Mouse (Mus musculus): ENCODE results near the gene Wdsub1. TPM values are rescaled to one million over a fixed set of nuclear protein-coding genes. Genes with fewer than 3 reads are reported as not detected.
"Not testable (repeated sequence)": the region's sequence is repeated elsewhere in the genome, so short reads cannot be mapped to it uniquely, and the experiment has no call there.

Wdsub1 gene
- total RNA-seq (2021) (10 to 100 TPM; 12.6 to 23.5 TPM), polyA plus RNA-seq (2012; rRNA removed) (76.3 and 87.6 TPM in 2 replicates)
- long read RNA-seq, partial matches to known transcripts, result 1 of 22 reads
- long read RNA-seq, other reads (novel, unspliced or antisense), result 21 of 22 reads

- peak; percentile 96 for DNase-seq
These were observed at the start of gene Wdsub1 for GRCm38 (mm10) chr2:59881831-59882741. Gene Wdsub1 (minus strand): TSS chr2:59882591.

- no peak for DNase-seq
These were observed 31.2 kb upstream of the Wdsub1 start for GRCm38 (mm10) chr2:59913610-59914009.

- DNase-seq, result no peak
These were observed 25.7 kb upstream of the Wdsub1 start for GRCm38 (mm10) chr2:59908048-59908447.

- no peak for DNase-seq
These were observed 21.6 kb upstream of the Wdsub1 start for GRCm38 (mm10) chr2:59904007-59904406.

GRCm38 (mm10) chr2:59898666-59899065 is 16.3 kb upstream of the Wdsub1 start:
- DNase-seq, result no peak

GRCm38 (mm10) chr2:59898105-59898504 is 15.7 kb upstream of the Wdsub1 start:
- DNase-seq, result no peak

- DNase-seq, result no peak
These were observed 14.4 kb upstream of the Wdsub1 start for GRCm38 (mm10) chr2:59896837-59897236.

- peak; percentile 65 for DNase-seq
These were observed 14.0 kb upstream of the Wdsub1 start for GRCm38 (mm10) chr2:59896400-59896799.

- no peak for DNase-seq
These were observed 7.3 kb upstream of the Wdsub1 start for GRCm38 (mm10) chr2:59889699-59890098.

- no peak for DNase-seq
These were observed 421 bp upstream of the Wdsub1 start for GRCm38 (mm10) chr2:59882742-59883281.

- DNase-seq, result no peak
These were observed 987 bp downstream of the Wdsub1 start for GRCm38 (mm10) chr2:59881404-59881803.

- DNase-seq, result no peak
These were observed 4.2 kb downstream of the Wdsub1 start for GRCm38 (mm10) chr2:59878221-59878620.

GRCm38 (mm10) chr2:59877335-59877734 is 5.1 kb downstream of the Wdsub1 start:
- no peak for DNase-seq

- DNase-seq, result no peak
These were observed 5.9 kb downstream of the Wdsub1 start for GRCm38 (mm10) chr2:59876482-59876881.

- DNase-seq, result peak; percentile 55
These were observed 11.9 kb downstream of the Wdsub1 start for GRCm38 (mm10) chr2:59870526-59870925.

GRCm38 (mm10) chr2:59862618-59863017 is 19.8 kb downstream of the Wdsub1 start:
- no peak for DNase-seq

GRCm38 (mm10) chr2:59854363-59854762 is 28.0 kb downstream of the Wdsub1 start:
- no peak for DNase-seq

GRCm38 (mm10) chr2:59853543-59853942 is 28.8 kb downstream of the Wdsub1 start:
- DNase-seq, result no peak

GRCm38 (mm10) chr2:59852916-59853315 is 29.5 kb downstream of the Wdsub1 start:
- no peak for DNase-seq

- not testable (repeated sequence) for DNase-seq
These were observed 30.5 kb downstream of the Wdsub1 start for GRCm38 (mm10) chr2:59851885-59852284.

- DNase-seq, result no peak
These were observed 38.5 kb downstream of the Wdsub1 start for GRCm38 (mm10) chr2:59843848-59844247.

GRCm38 (mm10) chr2:59843156-59843555 is 39.2 kb downstream of the Wdsub1 start:
- DNase-seq, result no peak

GRCm38 (mm10) chr2:59842556-59843008 is 39.8 kb downstream of the Wdsub1 start:
- DNase-seq, result no peak
